Mouse (Mus musculus) cerebellum, adult 2 months (tissue): ENCODE measurements around the gene Cmtm2b.

ENCODE experiments used
- CTCF ChIP-seq: fragments of 200-500 bp; IDR thresholded peaks from 2 replicates; pipeline ENCODE4 v1.5.1; 2011; ENCODE audit warnings: low read depth, mild to moderate bottlenecking, control low read depth, low read length, moderate library complexity, borderline replicate concordance; ENCODE audit not compliant: insufficient read depth
- POLR2A ChIP-seq: fragments of 200-500 bp; IDR thresholded peaks from 2 replicates; pipeline ENCODE4 v1.6.1; 2011; ENCODE audit warnings: low read length, control low read depth, borderline replicate concordance; ENCODE audit not compliant: insufficient read depth

- TF ChIP-seq CTCF (no peak), POLR2A (no peak)
These were observed 36.6 kb downstream of the Cmtm2b start for GRCm38 (mm10) chr8:104358637-104359036.
